ENCODE assay signal across 8 mouse cellular contexts in the genomic region with DNA sequence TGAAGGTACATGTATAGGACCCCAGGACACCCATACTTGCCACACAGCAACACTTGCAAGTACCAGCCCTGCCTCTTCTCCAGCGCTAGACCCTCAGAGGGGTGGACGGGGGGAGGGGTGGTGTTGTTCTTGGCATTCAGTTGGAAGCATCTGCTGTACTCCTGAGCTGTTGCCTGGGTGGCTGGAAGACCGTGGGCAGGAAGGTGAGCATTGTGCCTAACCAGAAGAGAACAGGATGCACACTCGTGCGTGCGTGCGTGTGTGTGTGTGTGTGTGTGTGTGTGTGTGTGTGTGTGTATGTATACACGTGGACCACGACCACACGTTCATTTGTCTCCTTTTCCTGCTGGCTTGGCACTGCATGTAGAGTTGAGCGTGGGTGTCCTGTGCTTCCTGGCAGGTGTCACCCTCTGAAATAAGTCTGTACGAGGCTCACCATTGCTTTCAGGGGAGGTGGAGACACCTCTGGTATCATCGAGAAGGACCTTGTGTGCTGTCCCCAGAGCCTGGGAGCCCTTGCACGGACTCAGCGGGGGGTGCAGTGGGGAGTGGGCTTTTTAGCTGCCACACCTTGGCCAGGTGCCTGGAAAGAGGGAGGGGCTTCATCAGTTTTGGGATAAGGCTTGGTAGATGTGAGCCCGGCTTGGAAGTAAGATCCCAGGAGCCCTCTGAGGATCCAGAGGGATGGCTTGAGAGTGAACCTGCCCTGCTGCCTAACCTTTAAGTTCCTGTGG.
DNase-seq lines count a peak whose midpoint lies in the region; ATAC-seq and TF ChIP-seq lines count a peak whose summit lies in the region.

No protein-coding gene starts in this region.

- no peaks in the 10 kb centered on the region for H3K9me3 ChIP-seq in heart, embryonic 16.5 days (replicated peaks; ENCODE audit: control insufficient read depth, low read length)

- no peak for TF ChIP-seq CTCF in heart, adult 2 months (IDR thresholded peaks at IDR 0.05)

- H3K27me3 ChIP-seq in heart, adult 2 months (ENCODE audit: control insufficient read depth, insufficient read depth, low read length), result no peaks in the 10 kb centered on the region
- no peaks in the 10 kb centered on the region for H3K27me3 ChIP-seq in heart, embryonic 16.5 days (ENCODE audit: control insufficient read depth, insufficient read depth, low read length)

- no peak for ATAC-seq in heart, embryonic 16.5 days (replicated peaks; ENCODE audit: extremely low read depth, insufficient read depth, low FRiP score)

- 0 out of 2 replicates have a peak, but pooled peaks have one; percentile 48 for TF ChIP-seq EP300 in heart, adult 2 months (IDR thresholded peaks at IDR 0.05; ENCODE audit: insufficient read depth, low read depth, low read length)

- DNase-seq in heart, adult 2 months, result peak; percentile 40 to 46
- DNase-seq in heart, adult 18-20 months, result no peak
- peak; percentile 79 for DNase-seq in right cerebral cortex, adult 18-20 months
- no peak for DNase-seq in right cerebral cortex, postnatal 4 days
- DNase-seq in right cerebral cortex, postnatal 25 days, result peak; percentile 72
- no peak for DNase-seq in gastrocnemius, postnatal 10 days
- no peak for DNase-seq in adrenal gland, postnatal 4 days (ENCODE audit: low spot score in 2 of 2)

- H3K27ac ChIP-seq in heart, adult 2 months, result peak overlapping the region; percentile 28
- peak overlapping the region; percentile 28; the same call in 1 of the 2 replicates for H3K27ac ChIP-seq in heart, embryonic 16.5 days (ENCODE audit: low read length)

- TF ChIP-seq POLR2A in heart, adult 2 months (IDR thresholded peaks at IDR 0.05; ENCODE audit: insufficient read depth, low read depth, low read length), result no peak

- H3K4me2 ChIP-seq in heart, embryonic 16.5 days (ENCODE audit: low read depth, low read length), result peak overlapping the region; percentile 33

- H3K79me2 ChIP-seq in heart, adult 2 months (replicated peaks; ENCODE audit: control insufficient read depth, insufficient read depth, low read length), result peaks cover 2% of the 10 kb centered on the region

- peaks cover 28% of the 10 kb centered on the region for H3K4me1 ChIP-seq in heart, adult 2 months (ENCODE audit: control insufficient read depth, insufficient read depth, low read length)
- peaks cover 61% of the 10 kb centered on the region for H3K4me1 ChIP-seq in heart, embryonic 16.5 days (ENCODE audit: control insufficient read depth, insufficient read depth, low read length)

- 46% methylated on average over 16 of the region's 16 CpGs for WGBS in heart, adult 2 months
- 58% methylated on average over 16 of the region's 16 CpGs for WGBS in heart, embryonic 16.5 days

- intact Hi-C loops in heart, adult 2 months (cut with DNase I), result no loop called here

- no peak overlapping the region for H3K4me3 ChIP-seq in heart, adult 2 months
- H3K4me3 ChIP-seq in heart, embryonic 16.5 days (ENCODE audit: low read length), result peak overlapping the region; percentile 28

- no peaks in the 10 kb centered on the region for H3K36me3 ChIP-seq in heart, adult 2 months (ENCODE audit: control insufficient read depth, insufficient read depth, low read length)
- H3K36me3 ChIP-seq in heart, embryonic 16.5 days (ENCODE audit: control insufficient read depth, insufficient read depth), result no peaks in the 10 kb centered on the region

- H3K9ac ChIP-seq in heart, adult 2 months (ENCODE audit: low read depth, low read length), result 0 out of 2 replicates have a peak overlapping the region, but pooled peaks have one; percentile 6
- peak overlapping the region; percentile 17 for H3K9ac ChIP-seq in heart, embryonic 16.5 days (ENCODE audit: low read length)

Comparison
In these comparisons a context has a peak if more than half of its experiments do, and no peak if none do; other contexts are left out.
1. DNase-seq: peak in heart, adult 2 months (2 of 2), right cerebral cortex, adult 18-20 months (single experiment) and right cerebral cortex, postnatal 25 days (single experiment); none in heart, adult 18-20 months (0 of 2), right cerebral cortex, postnatal 4 days (single experiment), gastrocnemius, postnatal 10 days (single experiment) and adrenal gland, postnatal 4 days (0 of 2).